In genomic region chr1:127589542-127589941, GRCm38 (mm10) we compare ENCODE assay signal across 26 mouse cellular contexts.
DNase-seq lines count a peak whose midpoint lies in the region; ATAC-seq and TF ChIP-seq lines count a peak whose summit lies in the region.
"Had no signal": no experiment of that assay in that cellular context is flagged by ENCODE, and none has a peak within 500 bp of the region (broad histone marks: within the 10 kb centered on the region; RNA-seq: fewer than 3 reads in every experiment).

No protein-coding gene starts in this region.

- intact Hi-C loops in heart, postnatal 14 days (cut with DNase I) = no loop called here

- no peak for ATAC-seq in heart, embryonic 13.5 days (ENCODE audit: extremely low read depth, insufficient number of reproducible peaks, low FRiP score, low TSS enrichment)
- ATAC-seq: hindbrain, embryonic 16.5 days; intestine, embryonic 15.5 days; liver, postnatal 0 days; lung, postnatal 0 days; Patski had no signal

- H3K4me2 ChIP-seq in heart, embryonic 13.5 days = no peak overlapping the region
- H3K4me2 ChIP-seq: embryonic facial prominence, embryonic 15.5 days; intestine, embryonic 15.5 days; limb, embryonic 12.5 days; liver, embryonic 11.5 days; midbrain, embryonic 12.5 days had no signal

- H3K27ac ChIP-seq in heart, embryonic 13.5 days (replicated peaks) = peak overlapping the region; percentile 37; the same call in 1 of the 2 replicates
- H3K27ac ChIP-seq in cerebellum, adult 2 months (ENCODE audit: insufficient read depth, low read length) = no peak overlapping the region
- H3K27ac ChIP-seq: embryonic facial prominence, embryonic 15.5 days; gastrocnemius, adult 2 months; hindbrain, embryonic 10.5 days; intestine, embryonic 15.5 days; layer of hippocampus, adult 2 months; limb, embryonic 12.5 days; macrophage; midbrain, embryonic 12.5 days had no signal

- no peak overlapping the region for H3K4me3 ChIP-seq in heart, embryonic 13.5 days
- H3K4me3 ChIP-seq in cerebellum, adult 2 months (replicated peaks; ENCODE audit: insufficient read depth, low read depth, low read length) = no peak overlapping the region
- H3K4me3 ChIP-seq: embryonic facial prominence, embryonic 15.5 days; gastrocnemius, adult 2 months; hindbrain, embryonic 10.5 days; intestine, embryonic 15.5 days; layer of hippocampus, adult 2 months; limb, embryonic 12.5 days; midbrain, embryonic 12.5 days had no signal

- no peak overlapping the region for H3K9ac ChIP-seq in heart, embryonic 13.5 days
- H3K9ac ChIP-seq: embryonic facial prominence, embryonic 15.5 days; intestine, embryonic 15.5 days; limb, embryonic 12.5 days; liver, postnatal 0 days; midbrain, embryonic 12.5 days had no signal

- peaks cover 17% of the 10 kb centered on the region; the same call in 1 of the 2 replicates for H3K4me1 ChIP-seq in heart, embryonic 13.5 days
- H3K4me1 ChIP-seq in cerebellum, adult 2 months (ENCODE audit: control insufficient read depth, insufficient read depth, low read length) = peaks cover 7% of the 10 kb centered on the region
- H3K4me1 ChIP-seq: embryonic facial prominence, embryonic 15.5 days; intestine, embryonic 15.5 days; limb, embryonic 12.5 days; midbrain, embryonic 12.5 days had no signal

- H3K9me3 ChIP-seq in heart, embryonic 13.5 days = no peaks in the 10 kb centered on the region
- H3K9me3 ChIP-seq: embryonic facial prominence, embryonic 15.5 days; hindbrain, embryonic 10.5 days; intestine, embryonic 15.5 days; limb, embryonic 12.5 days; midbrain, embryonic 12.5 days had no signal

- no peak for DNase-seq in heart, postnatal 14 days
- peak; percentile 46 for DNase-seq in brain, embryonic 18.5 days (ENCODE audit: low read depth, low spot score)
- DNase-seq in cerebellum, adult 2 months = peak; percentile 56 to 82
- peak; percentile 63 to 78 for DNase-seq in cerebellum, postnatal 25 days
- no peak for DNase-seq in urinary bladder, postnatal 10 days (ENCODE audit: low spot score)
- DNase-seq in neural tube, embryonic 10.5 days (ENCODE audit: extremely low spot score, low spot score) = no peak
- DNase-seq: B cell, adult 2 months; gastrocnemius, adult 2 months; kidney, adult 8-10 months; kidney, postnatal 10 days; liver, postnatal 0 days; thymus, postnatal 25 days had no signal

- no peaks in the 10 kb centered on the region for H3K36me3 ChIP-seq in heart, embryonic 13.5 days
- H3K36me3 ChIP-seq: embryonic facial prominence, embryonic 15.5 days; G1E; hindbrain, embryonic 10.5 days; intestine, embryonic 15.5 days; limb, embryonic 12.5 days; midbrain, embryonic 12.5 days had no signal

- 37% methylated on average over 3 of the region's 3 CpGs for WGBS in heart, embryonic 13.5 days
- WGBS in cerebellum, adult 2 months = 10% methylated on average over 3 of the region's 3 CpGs

- TF ChIP-seq POLR2A in cerebellum, adult 2 months (IDR thresholded peaks at IDR 0.05; ENCODE audit: borderline replicate concordance, insufficient read depth, low read length) = no peak

- no peak for TF ChIP-seq CTCF in cerebellum, adult 2 months (IDR thresholded peaks at IDR 0.05; ENCODE audit: borderline replicate concordance, insufficient read depth, low read depth, low read length)

- no peaks in the 10 kb centered on the region for H3K27me3 ChIP-seq in heart, embryonic 13.5 days (replicated peaks)
- H3K27me3 ChIP-seq in cerebellum, adult 2 months (ENCODE audit: control insufficient read depth, insufficient read depth, low read length) = no peaks in the 10 kb centered on the region
- H3K27me3 ChIP-seq: CH12.LX; embryonic facial prominence, embryonic 15.5 days; intestine, embryonic 15.5 days; limb, embryonic 12.5 days; midbrain, embryonic 12.5 days had no signal

Comparison
In these comparisons a context has a peak if more than half of its experiments do, and no peak if none do; other contexts are left out.
1. DNase-seq: peak in brain, embryonic 18.5 days (single experiment), cerebellum, adult 2 months (2 of 2) and cerebellum, postnatal 25 days (2 of 2); none in heart, postnatal 14 days (0 of 2), urinary bladder, postnatal 10 days (single experiment) and neural tube, embryonic 10.5 days (single experiment).